Mouse (Mus musculus) stomach, postnatal 0 days (tissue): ENCODE results near the gene Jund.

Experiments used
- CTCF ChIP-seq: IDR thresholded peaks from 2 replicates; pipeline ENCODE4 v1.5.1; 2016; ENCODE audit warnings: antibody characterized with exemption, low read depth, mild to moderate bottlenecking, moderate library complexity
- EP300 ChIP-seq: optimal IDR thresholded peaks from 2 replicates; pipeline ENCODE3; 2016; ENCODE audit warnings: antibody characterized with exemption

GRCm38 (mm10) chr8:70688136-70688535 lies 10.6 kb upstream of the Jund start:
- TF ChIP-seq CTCF: no peak
- no peak for TF ChIP-seq EP300
